Mouse (Mus musculus): ENCODE results near the gene Zdhhc24.

GRCm38 (mm10) chr19:4925121-4925860 lies 46.8 kb downstream of the Zdhhc24 start:
- no peak for TF ChIP-seq CTCF (IDR thresholded peaks at IDR 0.05; ENCODE audit: low read depth)
- TF ChIP-seq EP300 (IDR thresholded peaks at IDR 0.05; ENCODE audit: low read depth): no peak

All from liver, embryonic 14.5 days (tissue).